Mouse (Mus musculus): ENCODE results near the gene Pomc.

DNA sequence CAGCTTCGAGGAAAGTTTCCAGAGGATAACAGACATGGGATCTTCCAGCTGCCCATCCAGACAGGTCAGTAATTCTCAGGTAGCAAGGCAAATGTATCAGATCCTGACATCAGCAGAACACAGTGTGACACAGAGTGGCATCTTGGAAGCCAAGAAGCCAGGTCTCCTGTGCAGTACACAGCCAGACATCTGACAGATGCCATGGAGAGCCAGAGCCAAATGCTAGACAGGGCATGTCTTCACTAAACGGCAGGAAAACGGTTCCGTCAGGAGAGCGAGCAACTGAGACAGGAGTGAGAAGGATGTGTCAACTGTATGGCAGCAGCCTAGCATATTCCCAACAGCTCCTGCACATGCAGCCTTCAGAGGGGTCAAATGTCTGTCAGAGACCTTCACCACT is 45.7 kb downstream of the Pomc start:
- no peak for TF ChIP-seq CTCF (IDR thresholded peaks at IDR 0.05; ENCODE audit: control insufficient read depth, insufficient read depth, insufficient replicate concordance, low read depth, low read length)
- TF ChIP-seq POLR2A (IDR thresholded peaks at IDR 0.05; ENCODE audit: control insufficient read depth, low read depth, low read length): no peak
